Mouse (Mus musculus): ENCODE results near the gene Raf1. TPM values are rescaled to one million over a fixed set of nuclear protein-coding genes. Genes with fewer than 3 reads are reported as not detected.

The Raf1 gene
- polyA plus RNA-seq, 1 experiment from 2014 or later: 121 TPM

DNA sequence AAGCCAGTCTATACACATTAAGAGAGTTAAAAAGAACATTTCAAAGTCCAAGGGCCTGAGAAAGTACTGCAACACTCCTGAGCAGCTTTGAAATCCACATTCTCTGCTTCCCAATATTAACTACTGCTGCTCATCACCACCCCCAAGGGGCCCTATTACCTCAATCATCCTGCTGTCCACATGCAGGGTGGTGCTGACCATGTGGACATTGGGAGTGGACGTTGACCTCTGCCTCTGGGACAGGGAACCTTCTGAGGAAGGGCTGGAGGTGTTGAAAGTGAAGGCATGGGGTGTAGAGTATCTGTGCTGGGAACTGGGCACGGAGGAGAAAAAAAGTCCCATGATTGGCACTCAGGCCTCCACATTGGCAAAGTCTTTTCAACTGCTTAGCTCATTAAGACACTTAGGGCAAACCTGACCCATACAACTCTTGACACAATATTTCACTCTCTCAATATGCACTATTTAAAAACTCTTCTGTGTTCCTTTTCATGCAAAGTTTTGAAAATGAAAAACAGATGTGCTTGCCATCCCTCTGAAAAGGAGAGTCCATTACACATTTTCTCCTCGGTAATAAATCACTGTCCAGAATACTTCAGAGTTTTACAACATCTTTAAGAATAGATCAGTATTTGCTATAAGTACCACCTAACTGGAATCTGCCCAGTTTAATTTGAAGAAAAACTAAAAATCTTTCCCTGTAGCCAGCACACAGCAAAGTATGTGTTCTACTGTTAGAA is 45.2 kb downstream of the Raf1 start:
- no peak for DNase-seq (ENCODE audit: low spot score)
- Histone ChIP-seq H3K27ac (no peak overlapping the region), H3K4me1 (peaks cover 5% of the 10 kb centered on the region), H3K9me3 (replicated peaks) (no peaks in the 10 kb centered on the region), H3K4me3 (no peak overlapping the region), H3K27me3 (ENCODE audit: low read depth, poor library complexity, severe bottlenecking) (no peaks in the 10 kb centered on the region), H3K36me3 (peaks cover 99% of the 10 kb centered on the region)
- 69% methylated on average over 3 of the region's 3 CpGs for WGBS

DNA sequence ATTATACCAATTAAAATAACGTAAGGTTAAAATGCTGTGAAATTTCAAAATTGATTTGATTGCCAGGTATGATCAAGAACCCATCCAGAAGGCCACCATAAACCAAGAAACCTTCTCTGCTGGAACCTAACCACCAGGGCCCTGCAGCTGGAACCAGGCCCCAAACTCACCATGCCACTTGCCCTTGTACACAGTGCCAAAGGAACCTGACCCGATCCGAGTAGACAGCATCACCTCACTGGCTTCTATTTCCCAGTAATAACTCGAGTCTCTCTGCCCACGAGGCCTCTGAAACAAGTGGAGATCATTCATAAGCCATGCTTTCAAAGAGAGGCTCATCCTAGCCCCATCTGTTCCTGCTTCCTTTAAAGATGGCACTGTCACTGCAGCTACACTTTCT is 50.3 kb downstream of the Raf1 start:
- 95% methylated on average over 5 of the region's 5 CpGs for WGBS
- Histone ChIP-seq H3K4me3 (no peak overlapping the region), H3K4me1 (no peaks in the 10 kb centered on the region), H3K27me3 (ENCODE audit: low read depth, poor library complexity, severe bottlenecking) (no peaks in the 10 kb centered on the region), H3K36me3 (peaks cover 100% of the 10 kb centered on the region), H3K27ac (no peak overlapping the region), H3K9me3 (replicated peaks) (no peaks in the 10 kb centered on the region)
- no peak for DNase-seq (ENCODE audit: low spot score)

DNA sequence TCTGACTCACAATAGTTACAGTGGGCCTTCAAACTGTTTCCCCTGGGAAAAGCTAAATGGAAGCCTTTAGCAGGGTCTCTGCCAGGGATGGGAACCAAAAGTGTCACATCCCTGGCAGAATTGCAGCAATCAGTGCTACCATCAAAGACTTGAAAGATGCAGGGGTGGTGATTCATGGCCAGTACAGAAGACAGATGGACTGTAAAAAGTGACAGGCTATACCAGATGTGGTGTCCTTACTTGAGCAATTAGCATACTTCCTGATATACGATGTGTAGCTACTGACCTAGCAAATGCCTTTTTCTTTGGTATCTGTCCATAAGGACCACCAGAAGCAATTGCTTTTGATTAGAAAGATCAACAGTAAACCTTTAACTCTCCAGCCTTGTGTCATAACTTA is 55.5 kb downstream of the Raf1 start:
- Histone ChIP-seq H3K27me3 (ENCODE audit: low read depth, poor library complexity, severe bottlenecking) (no peaks in the 10 kb centered on the region), H3K36me3 (peaks cover 100% of the 10 kb centered on the region), H3K4me3 (no peak overlapping the region), H3K9me3 (replicated peaks) (no peaks in the 10 kb centered on the region), H3K4me1 (no peaks in the 10 kb centered on the region), H3K27ac (no peak overlapping the region)
- no peak for DNase-seq (ENCODE audit: low spot score)
- 29% methylated on average over 1 of the region's 1 CpGs for WGBS

DNA sequence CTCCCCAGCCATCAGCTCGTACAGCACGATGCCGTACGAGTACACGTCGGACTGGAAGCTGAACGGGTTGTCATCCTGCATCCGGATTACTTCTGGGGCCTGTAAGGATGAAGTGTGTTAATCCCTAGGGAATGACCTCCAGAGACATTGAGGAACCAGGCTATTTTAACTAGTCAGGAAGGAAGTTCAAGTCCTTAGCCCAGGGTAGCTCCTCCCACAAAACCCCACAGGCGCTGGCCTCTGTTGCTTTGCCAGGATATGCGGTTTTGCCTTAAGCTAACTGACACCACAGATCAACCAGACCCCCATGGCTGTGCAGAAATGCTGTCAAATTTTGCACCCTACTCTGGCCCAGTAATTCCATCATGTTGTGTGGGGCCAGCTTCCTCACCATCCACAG is 56.6 kb downstream of the Raf1 start:
- WGBS: 90% methylated on average over 10 of the region's 10 CpGs
- peaks cover 100% of the 10 kb centered on the region for H3K36me3 ChIP-seq
- no peaks in the 10 kb centered on the region for H3K27me3 ChIP-seq (ENCODE audit: low read depth, poor library complexity, severe bottlenecking)
- DNase-seq (ENCODE audit: low spot score): no peak
- no peak overlapping the region for H3K27ac ChIP-seq
- no peaks in the 10 kb centered on the region for H3K9me3 ChIP-seq (replicated peaks)
- H3K4me3 ChIP-seq: no peak overlapping the region
- no peaks in the 10 kb centered on the region for H3K4me1 ChIP-seq

DNA sequence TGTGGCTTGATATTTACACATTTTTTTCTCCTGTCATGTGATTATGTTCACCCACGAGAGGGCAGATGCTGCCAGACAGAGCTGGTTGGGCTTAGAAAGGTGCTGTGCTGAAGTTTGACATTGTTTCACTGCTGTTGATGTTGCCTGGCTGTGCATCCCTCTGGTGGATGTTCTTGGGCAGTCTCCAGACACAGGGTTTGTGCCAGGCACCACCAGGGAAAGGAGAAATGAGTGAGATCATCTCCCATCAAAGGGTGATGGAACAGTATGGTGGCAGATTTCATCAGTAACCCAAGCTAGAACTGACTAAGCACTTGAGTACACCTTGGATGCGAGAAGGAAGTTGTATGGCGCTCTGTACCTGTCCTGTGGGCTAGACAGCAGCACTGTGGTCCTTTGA is 60.5 kb downstream of the Raf1 start:
- Histone ChIP-seq H3K4me3 (no peak overlapping the region), H3K4me1 (no peaks in the 10 kb centered on the region), H3K27ac (no peak overlapping the region), H3K36me3 (peaks cover 99% of the 10 kb centered on the region), H3K9me3 (replicated peaks) (no peaks in the 10 kb centered on the region), H3K27me3 (ENCODE audit: low read depth, poor library complexity, severe bottlenecking) (no peaks in the 10 kb centered on the region)
- DNase-seq (ENCODE audit: low spot score): no peak
- 91% methylated on average over 3 of the region's 3 CpGs for WGBS

DNA sequence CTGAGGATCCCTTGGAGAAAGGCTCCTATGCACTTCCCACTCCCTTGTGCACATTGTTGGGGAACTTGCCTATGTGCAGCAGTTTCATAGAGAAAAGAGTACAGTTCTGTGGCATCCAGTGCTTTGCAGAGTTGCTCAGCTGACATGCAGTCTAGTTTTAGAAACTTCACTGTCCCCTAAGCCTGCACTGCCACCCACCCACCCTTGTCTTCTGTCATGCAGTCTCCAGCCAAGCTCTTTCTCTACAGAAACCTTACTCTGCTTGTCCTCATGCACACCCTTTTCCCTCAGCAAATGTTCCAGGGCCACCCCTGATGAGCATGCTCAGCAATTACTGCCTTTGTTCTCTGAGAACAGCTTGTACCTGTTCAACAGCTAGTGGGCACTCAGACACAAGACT is 62.6 kb downstream of the Raf1 start:
- no peaks in the 10 kb centered on the region for H3K9me3 ChIP-seq (replicated peaks)
- DNase-seq (ENCODE audit: low spot score): no peak
- H3K36me3 ChIP-seq: peaks cover 95% of the 10 kb centered on the region
- H3K4me1 ChIP-seq: no peaks in the 10 kb centered on the region
- no peak overlapping the region for H3K4me3 ChIP-seq
- H3K27me3 ChIP-seq (ENCODE audit: low read depth, poor library complexity, severe bottlenecking): no peaks in the 10 kb centered on the region
- no peak overlapping the region for H3K27ac ChIP-seq

DNA sequence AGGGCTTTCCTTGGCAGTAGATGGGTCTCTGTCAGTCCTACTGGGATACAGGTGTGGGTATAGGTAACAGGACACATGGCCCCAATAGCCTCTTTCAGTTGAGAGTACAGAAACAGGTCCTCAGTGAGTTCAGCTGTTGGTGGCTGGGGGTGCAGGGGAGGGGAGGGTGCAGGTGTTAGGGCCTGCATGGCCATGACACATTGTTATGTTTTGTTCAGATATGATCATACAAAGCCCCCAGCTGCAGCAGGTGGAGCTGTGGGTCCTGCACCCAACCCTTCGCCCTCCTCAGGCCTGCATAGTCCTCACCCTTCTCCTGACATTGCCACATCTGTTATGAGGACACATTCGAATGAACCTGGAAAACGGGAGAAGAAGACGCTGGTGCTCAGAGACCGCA is 66.1 kb downstream of the Raf1 start:
- H3K36me3 ChIP-seq: peaks cover 68% of the 10 kb centered on the region
- no peaks in the 10 kb centered on the region for H3K9me3 ChIP-seq (replicated peaks)
- H3K27ac ChIP-seq: no peak overlapping the region
- no peaks in the 10 kb centered on the region for H3K27me3 ChIP-seq (ENCODE audit: low read depth, poor library complexity, severe bottlenecking)
- no peaks in the 10 kb centered on the region for H3K4me1 ChIP-seq
- H3K4me3 ChIP-seq: no peak overlapping the region
- 93% methylated on average over 5 of the region's 5 CpGs for WGBS
- DNase-seq (ENCODE audit: low spot score): no peak

DNA sequence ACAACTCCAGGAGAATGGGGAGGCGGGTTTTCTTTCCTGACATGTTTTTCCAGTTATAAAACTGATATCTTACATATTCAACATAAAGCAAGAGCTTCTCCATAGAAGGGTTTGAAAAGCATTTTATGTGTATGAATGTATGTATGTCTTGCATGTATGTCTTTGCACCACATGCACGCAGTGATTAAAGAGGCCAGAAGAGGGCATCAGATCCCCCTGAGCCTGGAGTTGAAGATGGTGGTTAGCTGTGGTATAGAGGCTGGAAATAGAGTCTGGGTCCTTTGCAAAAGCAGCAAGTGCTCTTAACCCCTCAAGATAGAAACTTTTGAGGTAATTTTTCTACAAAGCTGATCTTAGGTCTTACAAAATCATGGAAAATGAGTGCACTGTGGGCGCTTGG is 67.3 kb downstream of the Raf1 start:
- WGBS: 74% methylated on average over 3 of the region's 3 CpGs
- no peaks in the 10 kb centered on the region for H3K27me3 ChIP-seq (ENCODE audit: low read depth, poor library complexity, severe bottlenecking)
- no peak overlapping the region for H3K4me3 ChIP-seq
- H3K4me1 ChIP-seq: no peaks in the 10 kb centered on the region
- no peaks in the 10 kb centered on the region for H3K9me3 ChIP-seq (replicated peaks)
- H3K27ac ChIP-seq: no peak overlapping the region
- H3K36me3 ChIP-seq: peaks cover 57% of the 10 kb centered on the region
- DNase-seq (ENCODE audit: low spot score): no peak

DNA sequence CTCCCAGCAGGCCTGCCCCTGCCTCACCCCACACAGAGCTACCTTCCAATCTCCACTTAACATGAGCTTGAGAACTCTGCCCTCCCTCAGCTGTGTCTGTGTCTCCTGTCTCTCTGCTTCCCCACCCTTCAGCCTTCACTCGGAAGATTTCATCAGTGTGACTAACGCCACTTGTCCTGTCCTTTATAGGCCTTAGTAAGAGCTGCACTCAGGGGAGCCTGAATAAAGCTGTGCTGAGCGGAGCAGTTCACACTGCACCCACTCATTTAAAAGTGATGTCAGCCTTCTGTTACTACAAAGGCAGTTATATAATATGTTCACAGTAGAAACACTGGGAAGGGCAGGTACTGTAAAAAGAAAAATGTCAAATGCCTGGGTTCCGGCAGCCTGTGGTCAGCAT is 69.0 kb downstream of the Raf1 start:
- Histone ChIP-seq H3K27ac (no peak overlapping the region), H3K36me3 (peaks cover 43% of the 10 kb centered on the region), H3K27me3 (ENCODE audit: low read depth, poor library complexity, severe bottlenecking) (no peaks in the 10 kb centered on the region), H3K9me3 (replicated peaks) (no peaks in the 10 kb centered on the region), H3K4me3 (no peak overlapping the region), H3K4me1 (peaks cover 10% of the 10 kb centered on the region; the same call in 1 of the 2 replicates)
- no peak for DNase-seq (ENCODE audit: low spot score)
- WGBS: 88% methylated on average over 4 of the region's 4 CpGs

DNA sequence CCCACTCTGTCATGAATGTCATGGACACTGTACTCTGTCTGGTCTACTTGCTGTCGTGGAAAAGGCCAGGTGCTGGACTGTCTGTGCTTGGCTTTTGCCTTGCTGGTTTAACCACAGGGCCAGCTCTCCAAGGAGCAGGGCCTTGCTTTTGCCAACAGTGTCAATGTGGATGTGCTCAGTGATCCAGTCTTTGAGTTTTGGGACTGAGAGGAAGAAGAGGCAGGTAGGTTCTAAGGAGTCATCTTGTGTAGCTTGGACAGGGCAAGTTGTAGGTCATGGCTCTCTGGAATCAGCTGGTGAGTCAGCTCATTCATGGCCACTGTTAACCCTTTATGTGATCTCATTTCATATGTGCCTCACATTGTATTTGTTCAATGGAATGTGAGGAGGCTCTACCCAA is 70.0 kb downstream of the Raf1 start:
- H3K4me3 ChIP-seq: no peak overlapping the region
- H3K27me3 ChIP-seq (ENCODE audit: low read depth, poor library complexity, severe bottlenecking): no peaks in the 10 kb centered on the region
- no peak overlapping the region for H3K27ac ChIP-seq
- DNase-seq (ENCODE audit: low spot score): no peak
- no peaks in the 10 kb centered on the region for H3K9me3 ChIP-seq (replicated peaks)
- peaks cover 33% of the 10 kb centered on the region for H3K36me3 ChIP-seq
- WGBS: 77% methylated on average over 1 of the region's 1 CpGs
- peaks cover 15% of the 10 kb centered on the region for H3K4me1 ChIP-seq

DNA sequence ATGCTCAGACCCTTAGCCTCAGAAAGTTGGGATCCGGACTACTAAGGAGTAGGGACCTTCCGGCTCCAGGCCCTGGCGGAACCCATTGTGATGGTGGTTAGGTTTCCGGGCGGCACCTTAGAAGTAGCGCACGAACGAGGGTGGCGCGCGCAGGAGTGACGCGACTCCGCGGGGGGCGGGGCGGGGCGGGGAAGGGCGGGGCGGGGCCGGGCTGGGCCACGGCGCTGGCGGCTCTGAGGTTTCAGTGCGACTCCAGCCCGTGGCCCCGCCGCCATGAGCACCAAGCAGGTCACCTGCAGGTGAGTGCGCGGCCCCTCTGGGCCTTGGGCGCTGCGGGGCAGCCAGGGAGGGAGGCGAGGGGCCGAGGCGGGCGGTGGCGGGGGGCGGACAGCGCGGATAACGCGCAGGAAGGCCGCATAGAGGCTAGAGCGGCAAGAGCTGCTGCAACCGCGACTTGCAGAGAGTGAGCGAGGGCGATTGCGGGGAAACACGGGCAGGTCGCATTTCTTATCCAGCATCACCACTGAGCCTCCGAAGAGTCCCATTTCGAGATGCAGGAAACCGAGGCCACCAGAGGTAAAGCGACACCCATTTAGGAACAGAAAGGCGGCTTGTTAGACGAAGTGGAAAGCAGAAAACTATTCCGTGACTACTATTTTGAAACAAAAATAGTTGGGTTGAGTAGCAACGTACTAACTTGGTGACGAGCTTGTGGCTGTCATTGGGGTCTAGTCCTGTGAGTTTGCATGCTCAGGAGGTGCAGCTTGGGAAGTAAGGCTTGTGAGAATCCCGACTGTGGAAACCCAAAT is 74.5 kb downstream of the Raf1 start, which contains the start of gene Mkrn2:
Gene Mkrn2, plus strand, starts transcription at position 188 of the 809 bp plus-strand sequence.
- Histone ChIP-seq H3K4me3 (peak within 1 kb of the TSS; percentile 97), H3K27me3 (ENCODE audit: low read depth, poor library complexity, severe bottlenecking) (no peaks in the 10 kb centered on the region), H3K36me3 (0 out of 2 replicates have a peak, but pooled peaks cover 12% of the 10 kb centered on the region), H3K4me1 (peaks cover 15% of the 10 kb centered on the region), H3K27ac (peak within 1 kb of the TSS; percentile 92), H3K9me3 (replicated peaks) (no peaks in the 10 kb centered on the region)
- DNase-seq (ENCODE audit: low spot score): peak; percentile 94
- WGBS: under 1% methylated on average over 61 of the region's 61 CpGs

DNA sequence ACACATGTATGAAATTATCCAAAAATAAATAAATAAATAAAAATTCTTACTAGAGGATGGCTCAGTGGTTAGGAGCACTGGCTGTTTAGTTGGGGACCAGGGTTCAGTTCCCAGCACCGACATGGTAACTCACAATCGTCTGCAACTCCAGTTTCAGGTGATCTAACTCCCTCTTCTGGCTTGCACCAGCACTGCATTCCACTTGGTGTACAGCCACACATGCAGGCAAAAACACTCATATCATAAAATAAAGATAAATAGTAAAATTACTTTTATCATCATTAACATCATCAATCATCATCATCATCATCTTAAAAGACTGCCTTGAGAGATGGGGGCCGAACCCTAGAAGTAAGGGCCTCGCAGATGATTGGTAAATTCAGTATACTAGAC is 75.1 kb downstream of the Raf1 start:
- no peaks in the 10 kb centered on the region for H3K27me3 ChIP-seq (ENCODE audit: low read depth, poor library complexity, severe bottlenecking)
- H3K27ac ChIP-seq: no peak overlapping the region
- DNase-seq (ENCODE audit: low spot score): no peak
- H3K9me3 ChIP-seq (replicated peaks): no peaks in the 10 kb centered on the region
- H3K4me3 ChIP-seq: peak overlapping the region; percentile 97
- 65% methylated on average over 4 of the region's 4 CpGs for WGBS
- H3K4me1 ChIP-seq: peaks cover 15% of the 10 kb centered on the region
- H3K36me3 ChIP-seq: 0 out of 2 replicates have a peak, but pooled peaks cover 10% of the 10 kb centered on the region

DNA sequence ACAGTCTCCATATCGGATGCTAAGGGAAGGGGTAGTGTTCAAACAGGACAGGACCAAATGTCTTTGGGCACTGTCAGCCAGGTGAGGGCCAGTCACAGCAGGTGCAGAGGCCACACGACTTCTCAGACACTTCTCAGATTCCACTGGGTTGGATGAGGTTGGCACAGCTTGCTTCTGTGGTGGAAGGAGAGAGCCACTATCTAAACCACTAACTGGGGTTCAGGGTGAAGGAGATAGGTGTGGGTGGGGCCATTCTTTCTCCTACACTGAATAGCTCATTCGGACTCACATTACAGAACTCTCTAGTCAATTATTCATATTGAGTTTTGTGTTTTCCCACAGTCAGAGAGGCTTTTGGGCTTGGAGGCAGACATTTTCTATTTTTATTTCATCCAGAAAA is 80.8 kb downstream of the Raf1 start:
- Histone ChIP-seq H3K4me1 (peaks cover 8% of the 10 kb centered on the region; the same call in 1 of the 2 replicates), H3K27ac (no peak overlapping the region), H3K9me3 (replicated peaks) (no peaks in the 10 kb centered on the region), H3K27me3 (ENCODE audit: low read depth, poor library complexity, severe bottlenecking) (no peaks in the 10 kb centered on the region), H3K4me3 (no peak overlapping the region), H3K36me3 (no peaks in the 10 kb centered on the region)
- WGBS: 66% methylated on average over 3 of the region's 3 CpGs
- DNase-seq (ENCODE audit: low spot score): no peak

Data from limb, embryonic 10.5 days (tissue).